Mouse (Mus musculus) forebrain, embryonic 10.5 days (tissue): Measurements from ENCODE around the gene Ppp2r3a. TPM values are rescaled to one million over a fixed set of nuclear protein-coding genes. Genes with fewer than 3 reads are reported as not detected.
A peak's percentile ranks its signal among the peaks of the same experiment; 100 is the strongest.

ENCODE experiments used
- DNase-seq: peaks from one replicate; pipeline ENCODE4 v3.0.0-alpha.2; 2017; ENCODE audit warnings: low spot score; ENCODE audit errors: extremely low spot score
- H3K27ac ChIP-seq: fragments of 300-500 bp; sonication (generic); 2 replicates; pipeline ENCODE4 v1.5.1; 2016; ENCODE audit warnings: mild to moderate bottlenecking
- H3K27me3 ChIP-seq: fragments of 300-500 bp; sonication (generic); 2 replicates; pipeline ENCODE4 v1.6.1; 2016; ENCODE audit warnings: mild to moderate bottlenecking; ENCODE audit not compliant: poor library complexity, severe bottlenecking
- H3K36me3 ChIP-seq: fragments of 300-500 bp; sonication (generic); replicated peaks from 2 replicates; pipeline ENCODE4 v1.6.1; 2016; ENCODE audit warnings: mild to moderate bottlenecking, moderate library complexity
- H3K4me1 ChIP-seq: fragments of 300-500 bp; sonication (generic); 2 replicates; pipeline ENCODE4 v1.6.1; 2016
- H3K4me3 ChIP-seq: fragments of 300-500 bp; sonication (generic); 2 replicates; pipeline ENCODE4 v1.5.1; 2016; ENCODE audit warnings: mild to moderate bottlenecking, moderate library complexity
- H3K9me3 ChIP-seq: fragments of 300-500 bp; sonication (generic); 2 replicates; pipeline ENCODE4 v1.6.1; 2016; ENCODE audit warnings: mild to moderate bottlenecking, moderate library complexity
- WGBS: fragments of 180-500 bp; shearing (Covaris S2); methylation state at CpG from one replicate; pipeline ENCODE4 v1.1.7; 2016; 5-methylcytosine and 5-hydroxymethylcytosine counted together
- polyA plus RNA-seq: library from polyadenylated mRNA; unstranded; fragments of >200 nt; fragmentation: Nextera tagmentation; extraction: Ambion mirVana; gene quantifications from 2 replicates; pipeline ENCODE4 v1.2.1, GENCODE M21; 2016

Gene Ppp2r3a
- polyA plus RNA-seq, 1 experiment from 2014 or later, result 8.7 TPM

DNA sequence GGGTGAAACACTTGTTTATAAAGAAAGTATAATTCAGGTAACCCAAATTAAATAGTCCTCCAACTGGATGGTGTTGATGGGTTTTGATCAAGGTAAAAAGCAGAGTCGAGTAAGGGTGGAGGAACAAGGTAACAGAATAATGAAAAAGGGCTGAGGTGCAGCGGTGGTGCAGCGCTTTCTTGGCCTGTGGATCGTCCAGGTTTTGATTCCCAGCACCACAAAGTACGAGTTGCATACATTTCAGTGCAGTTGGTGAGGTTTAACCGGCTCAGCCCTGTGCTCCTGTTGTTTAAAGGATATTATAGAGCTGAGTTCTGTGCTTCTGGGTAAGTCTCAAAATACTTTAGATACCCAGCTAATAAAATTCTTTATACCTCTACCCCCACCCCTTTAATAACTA, 145.9 kb downstream of the Ppp2r3a start:
- Histone ChIP-seq H3K27ac (no peak overlapping the region), H3K4me1 (no peaks in the 10 kb centered on the region), H3K27me3 (no peaks in the 10 kb centered on the region), H3K4me3 (no peak overlapping the region), H3K36me3 (peaks cover 49% of the 10 kb centered on the region), H3K9me3 (no peaks in the 10 kb centered on the region)
- WGBS, result 92% methylated on average over 6 of the region's 6 CpGs
- DNase-seq, result no peak

- DNase-seq, result no peak
- H3K27ac ChIP-seq, result no peak overlapping the region
- H3K4me1 ChIP-seq, result no peaks in the 10 kb centered on the region
- no peaks in the 10 kb centered on the region for H3K9me3 ChIP-seq
- no peaks in the 10 kb centered on the region for H3K27me3 ChIP-seq
- H3K4me3 ChIP-seq, result no peak overlapping the region
- 93% methylated on average over 11 of the region's 11 CpGs for WGBS
- H3K36me3 ChIP-seq, result peaks cover 56% of the 10 kb centered on the region
These were observed 146.7 kb downstream of the Ppp2r3a start for GRCm38 (mm10) chr9:101104931-101105330.

DNA sequence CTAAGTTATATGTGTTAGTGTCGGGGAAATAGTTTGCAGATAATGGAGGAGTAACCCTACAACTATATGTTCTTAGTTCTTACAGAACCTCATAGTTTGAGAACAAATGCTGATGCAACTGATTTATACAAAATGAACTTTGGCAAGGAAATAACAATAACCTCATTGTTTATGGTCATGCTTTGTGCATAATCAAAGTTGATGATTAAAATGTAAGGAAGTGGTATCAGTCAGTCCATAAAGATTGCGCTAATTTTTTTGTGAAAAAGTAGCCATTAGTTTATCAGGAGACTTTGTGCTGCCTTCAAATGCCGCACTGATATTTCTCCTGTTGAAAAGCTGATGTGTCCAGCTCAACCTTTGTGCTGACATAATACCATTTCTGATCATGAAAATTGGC, 149.3 kb downstream of the Ppp2r3a start:
- no peaks in the 10 kb centered on the region for H3K4me1 ChIP-seq
- H3K27ac ChIP-seq, result no peak overlapping the region
- DNase-seq, result no peak
- peaks cover 57% of the 10 kb centered on the region for H3K36me3 ChIP-seq
- WGBS, result 96% methylated on average over 3 of the region's 3 CpGs
- H3K9me3 ChIP-seq, result peaks cover 5% of the 10 kb centered on the region
- H3K4me3 ChIP-seq, result no peak overlapping the region
- H3K27me3 ChIP-seq, result no peaks in the 10 kb centered on the region

DNA sequence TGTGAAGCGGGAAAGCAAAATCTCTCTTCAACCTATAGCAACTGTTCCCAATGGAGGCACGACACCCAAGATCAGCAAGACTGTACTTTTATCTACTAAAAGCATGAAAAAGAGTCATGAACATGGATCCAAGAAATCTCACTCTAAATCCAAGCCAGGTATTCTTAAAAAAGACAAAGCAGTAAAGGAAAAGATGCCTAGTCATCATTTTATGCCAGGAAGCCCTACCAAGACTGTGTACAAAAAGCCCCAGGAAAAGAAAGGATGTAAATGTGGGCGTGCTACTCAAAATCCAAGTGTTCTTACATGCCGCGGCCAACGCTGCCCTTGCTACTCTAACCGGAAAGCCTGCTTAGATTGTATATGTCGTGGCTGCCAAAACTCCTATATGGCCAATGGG, 150.0 kb downstream of the Ppp2r3a start:
- WGBS, result 97% methylated on average over 8 of the region's 8 CpGs
- peaks cover 61% of the 10 kb centered on the region for H3K36me3 ChIP-seq

GRCm38 (mm10) chr9:101100163-101100562, 151.4 kb downstream of the Ppp2r3a start:
- Histone ChIP-seq H3K27ac (no peak overlapping the region), H3K27me3 (no peaks in the 10 kb centered on the region), H3K36me3 (peaks cover 60% of the 10 kb centered on the region), H3K9me3 (peaks cover 9% of the 10 kb centered on the region), H3K4me3 (no peak overlapping the region), H3K4me1 (no peaks in the 10 kb centered on the region)
- 95% methylated on average over 3 of the region's 3 CpGs for WGBS
- no peak for DNase-seq

More for the DNA sequence above, 150.0 kb downstream of the Ppp2r3a start:
- H3K4me1 ChIP-seq, result no peaks in the 10 kb centered on the region
- H3K9me3 ChIP-seq, result peaks cover 9% of the 10 kb centered on the region
- no peak for DNase-seq
- no peak overlapping the region for H3K27ac ChIP-seq
- no peak overlapping the region for H3K4me3 ChIP-seq
- H3K27me3 ChIP-seq, result no peaks in the 10 kb centered on the region

- Histone ChIP-seq H3K36me3 (peaks cover 54% of the 10 kb centered on the region), H3K4me3 (no peak overlapping the region), H3K4me1 (no peaks in the 10 kb centered on the region), H3K27me3 (no peaks in the 10 kb centered on the region), H3K27ac (no peak overlapping the region), H3K9me3 (peaks cover 9% of the 10 kb centered on the region)
- no peak for DNase-seq
- 95% methylated on average over 6 of the region's 6 CpGs for WGBS
These were observed 152.2 kb downstream of the Ppp2r3a start for GRCm38 (mm10) chr9:101099445-101099844.

- Histone ChIP-seq H3K27me3 (no peaks in the 10 kb centered on the region), H3K36me3 (peaks cover 51% of the 10 kb centered on the region), H3K4me1 (no peaks in the 10 kb centered on the region), H3K4me3 (no peak overlapping the region), H3K27ac (no peak overlapping the region), H3K9me3 (peaks cover 16% of the 10 kb centered on the region)
- whole genome bisulfite sequencing, result 95% methylated on average over 1 of the region's 1 CpGs
- no peak for DNase-seq
These were observed 154.1 kb downstream of the Ppp2r3a start for GRCm38 (mm10) chr9:101097542-101097941.

DNA sequence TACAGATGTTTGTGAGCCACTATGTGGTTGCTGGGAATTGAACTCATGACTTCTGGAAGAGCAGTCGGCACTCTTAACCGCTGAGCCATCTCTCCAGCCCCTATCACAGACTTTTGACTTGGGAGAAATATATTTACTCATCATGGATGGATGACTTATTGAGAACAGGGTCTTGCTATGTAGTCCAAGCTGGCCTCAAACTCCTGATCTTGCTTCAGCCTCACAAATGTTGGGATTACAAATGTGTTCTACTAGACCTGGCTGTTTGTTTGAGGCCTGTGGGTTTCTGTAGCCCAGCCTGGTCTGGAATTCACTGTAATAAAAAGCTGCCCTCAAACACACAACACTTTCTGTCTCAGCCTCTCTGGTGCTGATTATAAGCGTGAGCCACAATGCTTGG, 155.1 kb downstream of the Ppp2r3a start:
- Histone ChIP-seq H3K27me3 (no peaks in the 10 kb centered on the region), H3K4me1 (no peaks in the 10 kb centered on the region), H3K9me3 (peaks cover 22% of the 10 kb centered on the region), H3K27ac (no peak overlapping the region), H3K36me3 (peaks cover 45% of the 10 kb centered on the region), H3K4me3 (no peak overlapping the region)
- WGBS, result 95% methylated on average over 3 of the region's 3 CpGs
- DNase-seq, result no peak

DNA sequence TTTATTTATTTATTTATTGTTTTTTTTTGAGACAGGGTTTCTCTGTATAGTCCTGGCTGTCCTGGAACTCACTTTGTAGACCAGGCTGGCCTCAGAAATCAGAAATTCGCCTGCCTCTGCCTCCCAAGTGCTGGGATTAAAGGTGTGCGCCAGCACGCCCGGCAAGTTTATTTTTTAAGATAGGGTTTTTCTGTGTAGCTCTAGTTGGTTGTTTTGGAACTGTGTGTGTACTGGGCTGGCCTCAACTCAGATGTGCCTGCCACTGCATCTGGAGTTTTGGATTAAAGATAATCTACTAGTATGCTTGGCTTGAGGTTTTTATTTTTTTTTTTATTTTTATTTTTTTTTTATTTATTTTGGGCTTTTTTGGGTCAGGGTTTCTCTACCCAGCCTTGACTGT, 156.2 kb downstream of the Ppp2r3a start:
- DNase-seq, result no peak
- H3K4me1 ChIP-seq, result no peaks in the 10 kb centered on the region
- peaks cover 22% of the 10 kb centered on the region for H3K9me3 ChIP-seq
- no peak overlapping the region for H3K4me3 ChIP-seq
- H3K27me3 ChIP-seq, result no peaks in the 10 kb centered on the region
- 99% methylated on average over 4 of the region's 4 CpGs for WGBS
- no peak overlapping the region for H3K27ac ChIP-seq
- peaks cover 35% of the 10 kb centered on the region for H3K36me3 ChIP-seq

GRCm38 (mm10) chr9:101083728-101084127, 167.9 kb downstream of the Ppp2r3a start:
- Histone ChIP-seq H3K4me3 (no peak overlapping the region), H3K4me1 (peaks cover 15% of the 10 kb centered on the region), H3K27ac (no peak overlapping the region), H3K9me3 (peaks cover 7% of the 10 kb centered on the region; the same call in 1 of the 2 replicates), H3K27me3 (no peaks in the 10 kb centered on the region), H3K36me3 (peaks cover 28% of the 10 kb centered on the region)
- WGBS, result 93% methylated on average over 3 of the region's 3 CpGs
- DNase-seq, result no peak

DNA sequence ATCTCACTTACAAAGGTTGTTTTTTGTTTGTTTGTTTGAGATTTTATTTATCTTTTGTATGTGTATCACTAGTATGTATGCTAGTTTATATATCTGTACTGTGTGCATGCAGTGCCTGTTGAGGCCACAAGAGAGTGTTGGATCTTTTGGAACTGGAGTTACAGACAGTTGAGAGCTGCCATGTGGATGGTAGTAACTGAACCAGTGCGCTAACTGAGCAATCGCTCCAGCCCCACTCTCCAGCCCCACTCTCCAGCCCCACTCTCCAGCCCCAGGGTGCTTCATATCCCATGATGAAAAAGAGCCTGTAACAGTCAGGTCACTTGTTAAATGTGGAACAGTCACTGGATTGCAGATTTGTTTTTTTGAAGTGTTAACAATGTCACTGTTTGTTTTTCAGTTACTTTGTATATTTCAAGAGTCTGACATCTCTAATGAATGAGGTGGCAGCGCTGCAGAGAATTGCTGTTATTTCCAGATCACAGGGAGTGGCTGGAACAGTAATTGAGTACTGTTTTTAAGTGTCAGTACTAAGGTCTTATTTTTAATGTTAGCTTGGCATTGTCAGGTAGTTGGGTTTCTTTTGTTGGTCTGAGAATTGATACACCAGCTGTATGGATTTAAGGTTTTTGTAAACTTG, 171.4 kb downstream of the Ppp2r3a start:
- DNase-seq, result no peak
- Histone ChIP-seq H3K36me3 (peaks cover 32% of the 10 kb centered on the region), H3K9me3 (peaks cover 7% of the 10 kb centered on the region; the same call in 1 of the 2 replicates), H3K4me1 (peaks cover 39% of the 10 kb centered on the region), H3K27ac (no peak overlapping the region), H3K27me3 (no peaks in the 10 kb centered on the region), H3K4me3 (no peak overlapping the region)
- 91% methylated on average over 3 of the region's 3 CpGs for WGBS

DNA sequence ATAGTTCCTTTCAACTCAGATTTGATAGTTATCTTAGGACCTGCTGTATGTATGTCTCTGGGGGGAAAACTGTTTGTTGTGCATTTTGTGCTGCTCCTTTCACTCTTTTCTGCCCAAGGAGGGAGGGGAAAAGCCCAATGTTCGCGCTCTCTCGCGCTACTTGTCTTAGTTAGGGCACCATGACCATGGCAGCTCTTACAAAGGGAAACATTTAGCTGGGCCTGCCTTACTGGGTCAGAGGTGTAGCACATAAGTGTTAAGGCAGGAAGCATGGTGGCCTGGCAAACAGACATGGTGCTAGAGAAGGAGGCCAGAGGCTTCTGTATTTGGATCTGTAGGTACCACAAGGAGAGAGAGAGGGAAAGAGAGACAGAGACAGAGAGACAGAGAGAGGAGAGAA, 173.0 kb downstream of the Ppp2r3a start:
- Histone ChIP-seq H3K27ac (0 out of 2 replicates have a peak overlapping the region, but pooled peaks have one; percentile 5), H3K9me3 (peaks cover 1% of the 10 kb centered on the region; the same call in 1 of the 2 replicates), H3K4me3 (peak overlapping the region; percentile 76), H3K4me1 (peaks cover 40% of the 10 kb centered on the region), H3K27me3 (no peaks in the 10 kb centered on the region), H3K36me3 (peaks cover 22% of the 10 kb centered on the region)
- 74% methylated on average over 4 of the region's 4 CpGs for WGBS
- DNase-seq, result no peak

DNA sequence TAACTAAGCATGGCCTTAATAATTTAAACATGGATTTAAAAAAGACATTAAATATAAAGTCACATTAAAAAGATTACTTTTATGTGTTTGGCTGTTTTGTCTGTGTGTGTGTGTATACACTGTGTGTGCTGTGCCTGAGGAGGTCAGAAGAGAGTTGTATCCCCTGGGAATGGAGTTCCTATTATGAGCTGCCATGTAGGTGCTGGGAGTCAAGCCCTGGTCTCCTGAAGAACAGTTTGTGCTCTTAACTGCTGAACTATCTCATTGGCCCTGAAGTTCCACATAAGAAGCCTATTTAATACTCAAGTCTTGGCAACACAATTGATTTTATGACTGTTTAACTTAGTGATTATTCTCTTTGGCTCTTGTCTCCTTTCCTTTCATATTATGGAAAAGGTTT, 174.1 kb downstream of the Ppp2r3a start:
- peak overlapping the region; percentile 76 for H3K4me3 ChIP-seq
- no peaks in the 10 kb centered on the region for H3K9me3 ChIP-seq
- H3K4me1 ChIP-seq, result peaks cover 50% of the 10 kb centered on the region

More for the DNA sequence above, 174.1 kb downstream of the Ppp2r3a start:
- Histone ChIP-seq H3K36me3 (peaks cover 14% of the 10 kb centered on the region), H3K27ac (no peak overlapping the region), H3K27me3 (no peaks in the 10 kb centered on the region)
- DNase-seq, result no peak
